Mouse (Mus musculus) stomach, embryonic 14.5 days (tissue): ENCODE measurements at regions not wholly inside any gene's neighbourhood (a gene's known extent, or its start where the extent isn't known, plus 50 kb on each side); places are given as distances from the start of the nearest gene placed in this dataset.
"Not testable (repeated sequence)": the region's sequence is repeated elsewhere in the genome, so short reads cannot be mapped to it uniquely, and the experiment has no call there.

Experiments used
- ATAC-seq: fragments of 200-750 bp; cut with Nextera tagmentation; 2 replicates; pipeline ENCODE4 v1.8.0; 2017; ENCODE audit warnings: low read depth, moderate TSS enrichment; ENCODE audit not compliant: insufficient number of reproducible peaks, insufficient read depth, low FRiP score
- H3K27ac ChIP-seq: fragments of 300-500 bp; sonication (generic); 2 replicates; pipeline ENCODE4 v1.5.1; 2014; ENCODE audit warnings: mild to moderate bottlenecking, low read length, moderate library complexity, mixed read lengths
- H3K27me3 ChIP-seq: fragments of 300-500 bp; sonication (generic); 2 replicates; pipeline ENCODE4 v1.6.1; 2014; ENCODE audit warnings: low read length, control low read depth, mixed read lengths; ENCODE audit not compliant: control insufficient read depth, insufficient read depth
- H3K36me3 ChIP-seq: fragments of 300-500 bp; sonication (generic); 2 replicates; pipeline ENCODE4 v1.6.1; 2014; ENCODE audit warnings: mild to moderate bottlenecking, control low read depth, low read length, moderate library complexity, mixed read lengths; ENCODE audit not compliant: control insufficient read depth, insufficient read depth
- H3K4me1 ChIP-seq: fragments of 300-500 bp; sonication (generic); 2 replicates; pipeline ENCODE4 v1.6.1; 2014; ENCODE audit warnings: low read length, control low read depth, mixed read lengths; ENCODE audit not compliant: control insufficient read depth, insufficient read depth
- H3K4me2 ChIP-seq: fragments of 300-500 bp; sonication (generic); replicated peaks from 2 replicates; pipeline ENCODE4 v1.6.1; 2014; ENCODE audit warnings: low read depth, low read length, control low read depth
- H3K4me3 ChIP-seq: fragments of 300-500 bp; sonication (generic); 2 replicates; pipeline ENCODE4 v1.5.1; 2014; ENCODE audit warnings: low read depth, low read length, control low read depth
- H3K9ac ChIP-seq: fragments of 300-500 bp; sonication (generic); replicated peaks from 2 replicates; pipeline ENCODE4 v1.6.1; 2014; ENCODE audit warnings: low read depth, mild to moderate bottlenecking, control low read depth, low read length, moderate library complexity, mixed read lengths
- H3K9me3 ChIP-seq: fragments of 300-500 bp; sonication (generic); 2 replicates; pipeline ENCODE4 v1.6.1; 2016; ENCODE audit warnings: low read depth, low read length, control low read depth; ENCODE audit not compliant: control insufficient read depth
- WGBS: fragments of 180-500 bp; shearing (Covaris S2); extraction: QIAGEN DNeasy Blood & Tissue Kit; methylation state at CpG from one replicate; pipeline ENCODE4 v1.1.7; 2014; 5-methylcytosine and 5-hydroxymethylcytosine counted together

DNA sequence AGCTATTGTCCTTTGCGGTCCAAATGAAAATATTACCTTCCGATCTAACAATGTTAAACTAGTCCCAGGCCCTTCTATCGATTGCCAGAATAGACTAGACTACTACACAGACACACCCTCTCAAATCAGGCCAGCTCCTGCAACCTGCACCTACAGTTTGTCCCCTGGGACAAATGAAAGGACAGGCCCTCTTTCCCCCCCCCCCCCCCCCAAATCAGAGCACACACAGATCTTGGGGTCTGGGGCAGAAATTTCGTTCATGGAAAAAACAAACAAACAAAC lies 77.8 kb downstream of the BC107364 start:
- peak; percentile 23; the same call in 1 of the 2 replicates for ATAC-seq
- H3K4me3 ChIP-seq, H3K36me3 ChIP-seq, H3K4me2 ChIP-seq, H3K27me3 ChIP-seq, H3K9ac ChIP-seq, H3K4me1 ChIP-seq, H3K9me3 ChIP-seq, H3K27ac ChIP-seq: not testable (repeated sequence)
- WGBS = no CpG with 5 or more reads among the region's 4 CpGs

DNA sequence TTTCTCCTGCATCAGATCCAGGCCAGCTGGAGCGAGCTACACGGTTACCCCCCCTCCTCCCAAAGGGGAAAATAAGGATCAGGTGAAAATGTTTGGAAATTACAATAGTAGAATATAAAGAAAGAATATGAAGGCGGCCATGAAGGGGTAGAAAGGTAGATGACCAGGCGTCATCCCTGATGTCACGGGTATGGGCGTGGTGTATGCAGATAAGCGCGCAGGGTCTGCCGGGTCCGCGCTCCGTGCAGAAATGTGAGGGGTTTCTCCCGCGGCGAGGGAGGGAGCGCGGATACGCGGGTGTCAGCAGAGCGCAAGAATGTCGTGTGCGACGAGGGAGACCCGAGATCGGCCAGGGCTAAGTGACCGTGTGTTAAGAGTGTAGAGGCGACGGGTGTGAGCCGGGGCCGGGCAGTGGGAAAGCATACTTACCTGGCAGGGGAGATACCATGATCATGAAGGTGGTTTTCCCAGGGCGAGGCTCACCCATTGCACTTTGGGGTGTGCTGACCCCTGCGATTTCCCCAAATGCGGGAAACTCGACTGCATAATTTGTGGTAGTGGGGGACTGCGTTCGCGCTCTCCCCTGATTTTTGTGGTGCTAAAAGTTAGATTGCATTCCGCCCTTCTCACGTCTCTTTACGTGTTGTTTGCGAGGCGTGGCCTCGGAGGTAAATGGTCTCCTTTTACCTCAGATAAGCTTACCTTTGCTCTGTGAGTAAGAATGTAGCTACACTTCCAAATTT lies 78.3 kb downstream of the BC107364 start:
- ATAC-seq = peak; percentile 78; the same call in 1 of the 2 replicates
- H3K27me3 ChIP-seq, H3K4me2 ChIP-seq, H3K27ac ChIP-seq, H3K9me3 ChIP-seq, H3K4me3 ChIP-seq, H3K9ac ChIP-seq, H3K4me1 ChIP-seq, H3K36me3 ChIP-seq: not testable (repeated sequence)
- WGBS = 13% methylated on average over 2 of the region's 43 CpGs

DNA sequence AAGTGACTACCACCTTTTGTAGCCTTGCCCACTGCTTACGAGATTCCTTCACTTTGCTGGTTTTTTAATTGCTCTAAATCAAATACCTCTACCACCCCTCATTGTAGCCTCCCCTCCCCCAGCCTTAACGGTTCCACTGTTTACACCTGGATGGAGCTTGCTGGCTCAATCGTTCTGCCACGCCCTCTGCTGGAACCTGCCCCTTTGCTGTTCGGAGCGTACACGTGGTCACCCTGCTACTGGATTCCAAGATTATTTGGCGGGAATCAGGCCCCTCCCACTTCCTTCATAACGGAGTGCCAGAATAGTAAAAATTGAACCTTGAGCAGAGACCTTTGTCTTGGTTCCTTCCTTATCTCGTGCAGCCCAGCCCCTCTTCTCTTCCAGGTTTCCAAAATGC lies 68.8 kb upstream of the Fcgr1 start:
- not testable (repeated sequence) for H3K4me2 ChIP-seq, H3K27me3 ChIP-seq, H3K9ac ChIP-seq, ATAC-seq, H3K4me1 ChIP-seq, H3K9me3 ChIP-seq, H3K4me3 ChIP-seq, H3K27ac ChIP-seq, H3K36me3 ChIP-seq
- WGBS = 31% methylated on average over 10 of the region's 10 CpGs

DNA sequence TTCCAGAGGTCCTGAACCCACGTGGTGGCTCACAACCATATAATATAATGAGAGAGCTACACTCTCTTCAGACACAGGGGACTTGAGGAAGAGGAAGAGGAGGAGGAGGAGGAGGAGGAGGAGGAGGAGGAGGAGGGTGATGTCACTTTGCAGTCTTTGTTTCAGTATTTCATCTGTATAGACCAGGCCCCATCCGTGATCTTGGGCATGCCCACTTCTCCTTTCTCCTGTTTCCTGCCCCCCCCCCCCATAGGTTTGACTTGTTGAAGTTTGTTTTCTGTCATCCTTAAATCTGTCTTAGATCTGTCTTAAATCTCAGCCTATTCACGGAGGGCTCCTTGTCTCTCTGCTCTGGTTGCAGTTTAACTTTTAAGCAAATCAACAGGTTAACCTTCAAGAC lies 67.0 kb upstream of the Fcgr1 start:
- no peak overlapping the region for H3K9ac ChIP-seq
- no peak overlapping the region for H3K27ac ChIP-seq
- no peak for ATAC-seq
- 0 out of 2 replicates have a peak, but pooled peaks cover 3% of the 10 kb centered on the region for H3K27me3 ChIP-seq
- H3K9me3 ChIP-seq = no peaks in the 10 kb centered on the region
- no peak overlapping the region for H3K4me3 ChIP-seq
- H3K4me1 ChIP-seq = no peaks in the 10 kb centered on the region
- no peaks in the 10 kb centered on the region for H3K36me3 ChIP-seq
- WGBS = 59% methylated on average over 3 of the region's 3 CpGs
- H3K4me2 ChIP-seq = no peak overlapping the region

DNA sequence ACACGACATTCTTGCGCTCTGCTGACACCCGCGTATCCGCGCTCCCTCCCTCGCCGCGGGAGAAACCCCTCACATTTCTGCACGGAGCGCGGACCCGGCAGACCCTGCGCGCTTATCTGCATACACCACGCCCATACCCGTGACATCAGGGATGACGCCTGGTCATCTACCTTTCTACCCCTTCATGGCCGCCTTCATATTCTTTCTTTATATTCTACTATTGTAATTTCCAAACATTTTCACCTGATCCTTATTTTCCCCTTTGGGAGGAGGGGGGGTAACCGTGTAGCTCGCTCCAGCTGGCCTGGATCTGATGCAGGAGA lies 66.4 kb upstream of the Fcgr1 start:
- not testable (repeated sequence) for H3K27ac ChIP-seq, H3K4me1 ChIP-seq, H3K4me3 ChIP-seq, H3K9me3 ChIP-seq, H3K36me3 ChIP-seq, H3K4me2 ChIP-seq, H3K27me3 ChIP-seq, H3K9ac ChIP-seq
- WGBS = 8% methylated on average over 2 of the region's 21 CpGs
- peak; percentile 85 for ATAC-seq

DNA sequence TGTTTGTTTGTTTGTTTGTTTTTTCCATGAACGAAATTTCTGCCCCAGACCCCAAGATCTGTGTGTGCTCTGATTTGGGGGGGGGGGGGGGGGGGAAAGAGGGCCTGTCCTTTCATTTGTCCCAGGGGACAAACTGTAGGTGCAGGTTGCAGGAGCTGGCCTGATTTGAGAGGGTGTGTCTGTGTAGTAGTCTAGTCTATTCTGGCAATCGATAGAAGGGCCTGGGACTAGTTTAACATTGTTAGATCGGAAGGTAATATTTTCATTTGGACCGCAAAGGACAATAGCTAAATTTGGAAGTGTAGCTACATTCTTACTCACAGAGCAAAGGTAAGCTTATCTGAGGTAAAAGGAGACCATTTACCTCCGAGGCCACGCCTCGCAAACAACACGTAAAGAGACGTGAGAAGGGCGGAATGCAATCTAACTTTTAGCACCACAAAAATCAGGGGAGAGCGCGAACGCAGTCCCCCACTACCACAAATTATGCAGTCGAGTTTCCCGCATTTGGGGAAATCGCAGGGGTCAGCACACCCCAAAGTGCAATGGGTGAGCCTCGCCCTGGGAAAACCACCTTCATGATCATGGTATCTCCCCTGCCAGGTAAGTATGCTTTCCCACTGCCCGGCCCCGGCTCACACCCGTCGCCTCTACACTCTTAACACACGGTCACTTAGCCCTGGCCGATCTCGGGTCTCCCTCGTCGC lies 65.9 kb upstream of the Fcgr1 start:
- not testable (repeated sequence) for H3K4me2 ChIP-seq, H3K9ac ChIP-seq, H3K27ac ChIP-seq, H3K36me3 ChIP-seq, H3K4me3 ChIP-seq, H3K4me1 ChIP-seq, H3K9me3 ChIP-seq, H3K27me3 ChIP-seq
- peak; percentile 84 for ATAC-seq
- no CpG with 5 or more reads among the region's 26 CpGs for WGBS

DNA sequence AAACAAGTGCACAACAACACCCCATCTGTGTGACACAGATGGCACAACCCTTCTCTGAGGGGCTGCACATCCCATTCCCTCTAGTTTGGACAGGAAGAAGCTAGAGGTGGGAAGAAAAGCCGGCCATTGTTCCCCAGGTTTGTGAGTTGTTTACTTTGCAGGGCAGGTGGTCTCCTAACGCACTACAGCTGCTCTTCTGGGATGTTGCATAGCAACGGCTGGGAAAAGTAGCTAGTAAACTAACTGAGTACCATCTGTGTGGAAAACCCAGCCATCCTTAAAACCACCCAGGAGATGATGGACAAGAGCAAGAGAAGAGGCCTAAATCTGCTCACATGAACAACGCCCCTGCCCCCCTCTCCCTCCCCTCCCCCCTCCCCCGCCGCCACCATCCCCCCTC lies 57.9 kb upstream of the Fcgr1 start:
- not testable (repeated sequence) for H3K27ac ChIP-seq, H3K4me3 ChIP-seq, H3K4me2 ChIP-seq, ATAC-seq, H3K36me3 ChIP-seq, H3K4me1 ChIP-seq, H3K9ac ChIP-seq, H3K27me3 ChIP-seq, H3K9me3 ChIP-seq
- WGBS = no CpG with 5 or more reads among the region's 6 CpGs

DNA sequence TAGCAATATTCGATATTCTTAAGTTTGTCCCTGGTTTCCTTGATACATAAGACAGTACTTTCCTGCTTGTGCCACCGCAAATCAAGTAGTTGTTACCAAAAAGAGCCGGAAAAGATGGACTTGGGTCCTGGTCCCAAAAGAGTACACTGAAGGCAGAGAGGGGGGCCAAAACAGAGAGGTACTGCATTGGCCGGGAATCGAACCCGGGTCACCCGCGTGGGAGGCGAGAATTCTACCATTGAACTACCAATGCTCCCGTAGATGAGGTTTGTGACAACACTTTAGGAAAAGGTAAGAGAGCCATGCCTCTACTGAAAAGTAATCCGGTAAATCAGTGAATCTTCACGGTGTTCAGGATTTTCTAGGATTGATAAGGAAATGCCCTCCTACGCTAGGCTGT lies 57.2 kb upstream of the Fcgr1 start:
- not testable (repeated sequence) for H3K4me1 ChIP-seq, H3K9me3 ChIP-seq

DNA sequence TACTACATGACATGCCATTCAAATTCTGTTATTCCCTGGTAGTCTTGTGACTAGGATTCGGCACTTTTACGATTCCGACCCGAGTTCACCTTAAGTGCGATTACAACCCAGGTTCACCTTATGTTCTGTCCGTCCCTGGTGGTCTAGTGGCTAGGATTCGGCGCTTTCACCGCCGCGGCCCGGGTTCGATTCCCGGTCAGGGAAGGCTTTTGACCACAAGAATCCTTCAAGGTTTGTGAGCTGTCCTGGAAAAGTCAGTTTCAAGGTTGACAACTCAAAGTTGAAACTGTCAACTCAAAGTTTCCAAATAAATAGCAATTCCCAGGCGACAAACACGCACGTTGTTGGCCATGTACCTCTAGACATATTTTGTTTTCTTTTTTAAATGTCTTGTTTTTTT lies 52.8 kb upstream of the Fcgr1 start:
- H3K9ac ChIP-seq, H3K4me3 ChIP-seq, H3K27ac ChIP-seq, H3K4me2 ChIP-seq, ATAC-seq, H3K4me1 ChIP-seq, H3K36me3 ChIP-seq, H3K9me3 ChIP-seq: not testable (repeated sequence)
- WGBS = no CpG with 5 or more reads among the region's 17 CpGs
- H3K27me3 ChIP-seq = peaks cover 12% of the 10 kb centered on the region; the same call in 1 of the 2 replicates

More for the DNA sequence above, 57.2 kb upstream of the Fcgr1 start:
- not testable (repeated sequence) for H3K9ac ChIP-seq, H3K36me3 ChIP-seq, ATAC-seq, H3K27me3 ChIP-seq, H3K4me2 ChIP-seq, H3K27ac ChIP-seq, H3K4me3 ChIP-seq
- WGBS = no CpG with 5 or more reads among the region's 13 CpGs
